Mouse (Mus musculus) c-Kit-positive CD71-positive TER-119-positive erythroid progenitor cells, embryonic 14.5 days (primary cell): Measurements from ENCODE around the gene 1700021F05Rik.

Source experiments
- DNase-seq: peaks from one replicate; pipeline ENCODE4 v3.0.0-alpha.2; 2013; ENCODE audit warnings: low spot score

The 1700021F05Rik gene

DNA sequence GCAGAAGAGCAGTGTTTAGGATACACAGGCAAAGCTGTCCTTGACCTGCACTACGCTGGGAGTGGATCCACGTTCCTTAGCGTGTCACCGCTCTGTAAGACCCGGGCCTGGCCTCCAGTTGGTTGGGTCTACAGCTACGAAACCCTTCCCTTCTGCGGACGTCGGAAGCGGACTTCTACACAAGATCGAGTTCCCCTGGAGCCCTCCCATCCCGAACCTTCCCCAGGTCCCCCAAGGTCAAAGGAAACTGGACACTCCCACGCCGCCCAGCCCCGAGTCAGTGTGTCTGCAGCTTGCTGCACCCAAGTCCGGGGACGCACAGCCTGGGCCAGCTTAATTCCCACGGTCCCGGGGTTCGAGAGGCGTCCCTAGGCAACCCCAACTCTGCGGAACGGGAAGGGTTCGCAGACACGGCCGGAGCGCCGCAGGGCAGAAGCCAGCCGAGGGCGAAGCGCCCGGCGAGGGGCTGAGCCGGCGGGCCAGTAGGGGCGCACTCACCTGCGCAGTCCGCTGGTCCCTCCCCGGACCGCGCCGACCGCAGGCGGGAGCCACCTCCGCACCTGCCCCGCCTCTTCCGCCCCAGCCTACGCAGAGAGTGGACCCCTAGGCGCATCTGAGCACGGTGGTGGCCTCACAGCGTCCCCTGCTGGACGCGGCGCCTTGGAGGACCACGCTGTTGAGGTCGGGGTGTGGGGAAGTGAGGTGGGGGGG, at the start of gene 1700021F05Rik:
TSS of gene 1700021F05Rik (minus strand) at position 553 of the 711 bp plus-strand sequence.
- DNase-seq, result peak; percentile 85

DNA sequence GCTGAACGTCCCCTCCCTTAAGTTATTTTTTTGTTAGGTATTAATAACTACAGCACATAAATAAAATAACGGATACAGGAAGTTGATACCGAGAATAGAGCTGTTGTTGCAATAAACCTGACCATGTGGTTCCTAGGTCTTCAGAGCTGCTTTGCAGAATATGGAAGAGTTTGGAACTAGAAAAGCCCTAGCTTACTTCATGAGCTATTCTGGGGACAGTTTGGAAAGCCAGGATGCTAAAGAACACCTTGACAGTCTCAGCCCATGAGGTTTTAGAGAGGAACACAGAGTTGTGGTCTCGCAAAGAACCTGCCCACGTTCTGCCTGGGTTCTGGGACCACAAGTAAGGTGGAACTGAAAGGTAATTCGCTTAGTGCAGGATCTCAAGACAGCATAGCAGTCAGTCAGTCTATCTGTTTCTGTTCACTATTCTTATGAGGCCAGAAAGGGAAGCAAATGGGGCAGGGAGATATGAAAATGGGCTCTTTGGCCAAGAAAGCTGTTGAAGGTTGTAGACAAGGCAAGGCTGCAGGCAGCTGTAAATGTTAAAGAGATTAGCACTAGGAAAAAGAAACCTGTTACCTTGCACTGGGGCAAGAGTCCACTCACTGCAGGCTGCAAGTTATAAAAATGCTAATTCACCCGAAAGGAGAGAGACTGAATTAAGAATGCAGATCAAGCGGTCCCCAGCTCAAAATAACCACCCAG, 47.8 kb upstream of the 1700021F05Rik start:
- no peak for DNase-seq

DNA sequence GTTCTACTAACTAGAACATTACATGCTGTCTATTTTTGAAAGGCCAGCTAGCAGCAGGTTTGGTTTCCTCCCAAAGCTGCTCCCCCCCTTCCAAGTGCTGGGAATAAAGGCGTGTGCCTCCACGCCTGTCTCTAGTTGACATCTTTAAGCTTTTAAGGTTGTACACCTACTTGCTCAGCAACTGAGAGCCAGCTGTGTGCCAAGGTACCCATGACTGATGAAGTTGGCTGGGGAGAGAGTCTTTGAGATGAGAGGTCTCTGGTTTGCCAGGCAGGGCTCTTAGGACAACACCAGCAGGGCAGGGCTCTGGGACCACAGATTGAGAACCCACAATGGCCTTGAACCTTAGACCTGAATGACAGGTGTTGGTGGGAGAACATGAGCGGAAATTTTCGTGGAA, 43.7 kb upstream of the 1700021F05Rik start:
- DNase-seq, result no peak

DNA sequence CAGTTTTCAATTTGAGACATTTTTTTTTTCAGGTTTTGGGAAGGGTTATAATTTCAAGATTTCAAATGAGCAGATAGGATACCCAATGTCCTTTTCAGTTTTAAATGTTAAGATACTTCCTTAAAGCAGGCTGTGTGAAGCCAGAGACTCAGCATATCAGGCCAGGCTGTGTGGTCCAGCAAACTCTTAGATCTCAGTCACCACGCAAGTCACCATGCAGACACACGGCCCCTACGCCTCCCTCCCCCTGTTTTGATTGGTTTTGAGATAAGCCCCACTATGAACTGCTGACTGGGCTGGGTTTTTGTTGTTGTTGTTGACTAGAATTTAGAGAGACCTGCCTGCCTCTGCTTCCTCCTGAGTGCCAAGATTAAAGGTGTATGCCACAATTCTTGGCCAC, 40.5 kb upstream of the 1700021F05Rik start:
- no peak for DNase-seq

DNA sequence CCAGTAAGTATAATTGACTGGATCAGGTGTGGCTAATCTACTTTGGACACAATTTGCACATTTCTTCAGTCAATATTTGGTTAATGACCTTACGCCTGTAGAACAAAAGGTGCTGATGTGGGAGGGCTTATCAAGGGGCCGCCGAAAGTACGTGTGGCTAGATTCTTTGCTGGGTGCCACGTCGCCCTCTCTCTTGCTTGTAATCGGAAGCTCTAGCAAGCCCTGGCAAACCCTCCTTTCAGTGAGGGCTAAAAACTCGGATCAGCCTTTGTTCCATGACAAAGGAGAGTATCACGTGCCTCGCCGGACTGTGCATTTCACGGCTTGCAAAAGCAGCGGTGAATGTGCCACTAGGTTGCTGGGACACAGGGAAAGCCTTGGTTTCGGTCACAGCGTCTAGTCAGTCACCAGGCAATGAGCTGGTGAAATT, 39.9 kb upstream of the 1700021F05Rik start:
- no peak for DNase-seq

DNA sequence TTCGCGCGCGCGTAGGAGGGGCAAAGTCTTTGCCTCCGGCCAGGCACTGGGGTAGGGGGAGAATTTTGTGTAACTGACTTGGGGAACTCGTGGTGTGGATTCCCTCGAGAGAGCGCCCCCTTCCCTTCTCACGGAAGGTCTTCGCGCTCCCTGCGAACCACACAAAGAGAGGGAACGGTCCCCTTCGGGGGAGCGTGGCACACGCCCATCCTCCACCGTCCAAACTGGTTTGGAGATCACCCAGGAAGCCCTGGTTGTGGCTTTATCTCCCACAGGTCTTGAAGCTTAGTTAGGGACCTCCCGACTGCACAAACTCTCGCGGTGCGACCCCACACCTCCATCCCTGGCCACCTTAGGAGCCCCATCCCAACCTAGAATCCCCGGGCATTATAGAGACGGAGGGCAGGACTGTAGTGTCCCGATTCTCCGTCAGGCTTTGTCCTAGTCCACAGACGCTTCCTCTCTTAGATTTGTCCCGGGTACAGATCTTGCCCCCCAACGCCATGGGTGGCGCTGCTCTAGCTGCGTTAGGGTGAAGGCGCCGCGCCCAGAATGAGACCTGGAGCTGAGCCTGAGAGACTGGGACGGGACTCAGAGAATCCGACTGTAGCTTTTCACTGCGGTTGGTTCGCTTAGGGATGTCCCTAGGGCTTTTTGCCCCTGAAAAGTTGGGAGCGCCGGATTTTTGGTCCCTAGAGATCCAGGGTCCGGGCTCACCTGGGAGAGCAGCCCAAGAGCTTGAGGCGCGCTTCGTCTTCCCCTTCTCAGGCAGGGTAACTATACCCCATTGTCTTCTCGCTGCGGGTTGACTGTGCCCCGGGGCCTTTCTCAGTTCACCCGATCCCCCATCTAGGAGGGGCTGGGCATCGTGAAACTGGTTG, 38.8 kb upstream of the 1700021F05Rik start:
- peak; percentile 61 for DNase-seq

DNA sequence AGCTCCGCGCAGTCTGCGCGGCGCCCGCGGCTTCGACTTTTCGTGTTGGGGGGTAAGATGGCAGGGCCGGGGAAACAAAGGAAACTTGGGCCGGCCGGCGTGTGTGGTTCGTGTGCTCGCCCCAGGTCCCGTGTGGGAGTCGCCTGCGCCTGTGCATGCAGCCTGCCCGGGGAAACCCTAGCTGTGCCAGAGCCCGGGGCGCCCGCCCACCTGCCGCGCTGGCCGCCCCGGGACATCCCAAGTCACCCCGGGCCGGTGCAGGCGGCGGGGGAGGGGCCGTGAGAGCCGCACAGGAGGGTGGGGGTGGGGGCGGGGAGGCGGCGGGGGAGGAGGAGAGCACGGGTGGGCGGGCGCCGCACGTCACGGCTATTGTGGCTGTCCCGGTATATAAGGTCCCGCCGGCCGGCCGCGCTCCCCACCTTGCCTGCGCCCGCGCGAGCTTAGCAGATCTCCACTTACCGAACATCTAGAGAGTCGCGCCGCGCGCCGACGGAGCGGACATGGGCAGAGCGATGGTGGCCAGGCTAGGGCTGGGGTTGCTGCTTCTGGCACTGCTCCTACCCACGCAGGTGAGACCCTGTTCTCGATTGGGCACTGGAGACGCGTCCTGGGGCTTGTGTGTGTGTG, 38.1 kb upstream of the 1700021F05Rik start:
- peak; percentile 85 for DNase-seq

DNA sequence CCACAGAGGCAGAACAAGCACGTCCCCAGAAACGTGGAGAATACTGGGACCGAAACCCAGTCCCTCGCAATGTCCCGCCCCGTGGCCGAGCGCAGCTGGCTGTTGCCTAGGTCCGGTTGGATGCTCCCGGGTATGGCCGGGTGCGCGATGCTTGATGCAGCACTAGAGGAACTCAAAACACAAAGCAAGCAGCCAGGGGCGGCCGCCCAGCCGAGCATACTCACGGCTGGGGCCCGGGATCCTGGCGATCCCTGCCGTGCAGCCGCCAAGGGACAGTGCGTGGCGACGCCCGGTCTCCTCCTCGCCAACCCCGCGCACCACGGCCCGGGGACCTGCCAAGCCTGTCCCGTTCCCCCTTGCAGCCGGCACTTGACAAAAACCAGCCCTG, 37.6 kb upstream of the 1700021F05Rik start:
- DNase-seq, result peak; percentile 64

DNA sequence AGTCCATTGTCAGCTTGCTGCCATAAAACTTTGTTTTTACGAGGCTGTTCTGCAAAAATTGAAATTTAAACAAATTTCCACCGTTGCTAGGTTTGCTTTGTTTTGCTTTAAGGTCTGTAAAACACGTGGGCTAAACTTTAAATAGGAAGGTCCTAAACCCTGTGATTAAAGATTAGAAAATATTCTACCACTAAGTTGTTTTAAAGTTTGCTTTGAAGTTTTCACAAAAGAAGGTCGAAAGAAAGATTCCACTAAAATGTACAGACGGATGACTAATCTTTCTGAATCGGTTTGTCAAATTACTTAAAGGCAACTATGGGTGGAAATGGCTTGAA, 37.2 kb upstream of the 1700021F05Rik start, which contains the start of gene Cd24a:
TSS of gene Cd24a (plus strand) at position 288 of the 335 bp plus-strand sequence.
- no peak for DNase-seq

DNA sequence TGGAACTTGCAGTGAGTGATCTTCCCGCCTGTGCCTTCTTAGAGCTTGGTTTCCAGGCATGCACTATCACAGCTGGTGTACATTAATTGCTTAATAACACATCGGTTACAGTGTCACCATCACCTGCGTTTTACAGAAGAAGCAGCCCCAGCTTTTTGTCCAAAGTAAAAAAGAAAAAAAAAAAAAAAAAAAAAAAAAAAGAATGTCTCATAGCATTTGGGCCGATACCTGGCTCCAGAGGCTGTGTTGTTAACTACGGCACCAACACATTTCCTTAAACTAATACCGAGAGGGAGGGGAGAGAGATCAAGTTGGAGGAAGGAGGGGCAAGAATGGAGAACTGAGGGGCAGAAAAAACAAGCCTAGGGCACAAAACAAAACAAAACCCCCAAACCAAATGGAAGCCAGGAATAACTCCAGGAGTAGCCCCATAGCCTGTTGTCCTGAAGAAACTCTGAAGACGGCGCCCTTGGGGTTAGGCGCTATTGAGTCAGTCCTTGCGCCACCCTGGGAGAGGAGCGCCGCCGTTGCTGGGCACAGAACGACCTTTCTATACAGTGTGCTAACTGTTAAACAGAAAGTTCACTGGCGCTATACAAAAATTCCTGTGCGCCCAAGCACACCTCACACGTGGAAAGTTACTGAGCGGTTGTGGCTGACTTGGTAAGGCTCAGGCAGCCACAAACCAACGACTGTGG, 36.7 kb upstream of the 1700021F05Rik start:
- DNase-seq, result peak; percentile 67

DNA sequence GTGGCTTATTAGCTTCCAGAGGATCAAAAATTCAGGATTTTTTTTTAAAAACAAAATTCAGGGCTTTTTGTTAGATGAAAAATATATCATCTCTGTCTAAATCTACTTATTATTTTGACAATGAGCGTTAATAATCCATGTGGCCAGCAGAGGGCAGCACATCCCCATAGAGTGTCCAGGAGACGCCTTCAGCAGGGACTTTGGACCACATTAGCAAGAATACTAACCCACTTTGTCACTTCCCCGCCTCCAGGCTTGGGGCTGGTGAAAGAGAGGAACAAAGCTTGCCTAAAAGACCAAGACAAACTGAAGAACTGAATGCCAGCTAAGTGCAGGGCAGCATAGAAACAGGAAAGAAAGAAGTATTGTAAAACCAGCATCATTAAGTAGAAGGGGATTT, 34.2 kb upstream of the 1700021F05Rik start:
- DNase-seq, result peak; percentile 89

DNA sequence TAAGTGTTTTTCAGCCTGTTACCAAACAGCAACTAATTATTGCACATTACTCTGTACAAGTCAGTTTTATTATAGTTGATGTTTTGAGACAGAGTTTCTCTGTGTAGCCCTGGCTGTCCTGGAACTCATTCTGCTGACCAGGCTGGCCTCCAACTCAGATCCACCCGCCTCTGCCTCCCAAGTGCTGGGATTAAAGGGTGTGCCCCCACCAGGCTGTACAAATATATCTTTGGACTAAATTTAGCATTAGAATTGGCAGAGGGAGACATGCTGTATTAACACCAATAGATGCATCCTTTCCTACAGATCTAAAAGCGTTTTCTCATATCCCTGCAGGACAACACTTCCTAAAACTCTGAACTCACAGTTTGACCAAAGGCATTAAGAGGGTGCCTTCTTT, 33.6 kb upstream of the 1700021F05Rik start:
- no peak for DNase-seq

DNA sequence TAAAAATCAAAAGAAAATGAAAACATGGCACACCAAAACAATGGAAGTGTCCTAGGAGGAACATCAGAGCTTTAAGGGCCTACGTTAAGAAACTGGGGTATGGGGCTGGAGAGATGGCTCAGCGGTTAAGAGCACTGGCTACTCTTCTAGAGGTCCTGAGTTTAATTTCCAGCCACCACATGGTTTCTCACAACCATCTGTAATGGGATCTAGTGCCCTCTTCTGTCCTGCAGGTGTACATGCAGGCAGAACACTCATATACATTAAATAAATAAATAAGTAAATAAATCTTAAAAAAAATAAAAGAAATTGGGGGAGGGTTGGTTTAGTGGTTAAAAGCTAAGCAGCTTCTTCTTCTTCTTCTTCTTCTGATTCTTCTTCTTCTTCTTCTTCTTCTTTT, 20.5 kb upstream of the 1700021F05Rik start:
- DNase-seq, result no peak

DNA sequence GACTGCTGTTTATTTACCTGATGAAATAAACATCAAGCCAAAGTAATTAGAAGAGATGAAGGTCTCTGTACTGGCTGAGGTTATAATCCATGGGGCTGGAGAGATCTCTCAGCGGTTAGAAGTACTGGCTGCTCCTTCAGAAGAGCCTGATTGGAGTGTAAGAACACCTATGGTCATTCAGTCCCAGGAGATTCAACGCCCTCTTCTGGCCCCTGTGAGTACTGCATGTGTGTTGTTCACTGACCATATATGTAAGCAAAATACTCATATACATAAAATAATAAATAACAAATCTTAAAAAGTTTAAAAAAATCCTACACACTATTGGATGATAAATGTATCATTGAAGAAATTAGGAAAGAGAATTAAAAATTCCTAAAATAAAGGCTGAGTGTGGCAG, 20.0 kb upstream of the 1700021F05Rik start:
- no peak for DNase-seq

DNA sequence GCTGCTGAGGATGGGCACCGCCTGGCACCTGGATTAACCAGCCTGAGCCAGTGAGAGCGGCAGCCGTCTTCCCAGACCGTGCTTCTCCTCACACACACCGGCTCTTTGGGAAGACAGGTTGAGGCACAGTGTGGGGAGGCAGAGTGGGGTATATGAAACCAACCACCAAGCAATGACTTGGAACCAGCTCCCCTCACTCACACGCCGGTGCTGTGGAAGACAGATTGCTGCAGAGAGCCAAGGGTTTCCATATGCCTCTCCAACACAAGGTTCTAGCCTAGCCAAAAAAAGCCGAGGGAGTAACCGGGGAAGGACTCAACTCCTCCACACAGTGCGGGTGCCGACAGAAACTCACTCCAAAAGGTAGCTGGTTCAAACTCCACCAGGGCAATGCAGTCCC, 18.5 kb upstream of the 1700021F05Rik start:
- no peak for DNase-seq

DNA sequence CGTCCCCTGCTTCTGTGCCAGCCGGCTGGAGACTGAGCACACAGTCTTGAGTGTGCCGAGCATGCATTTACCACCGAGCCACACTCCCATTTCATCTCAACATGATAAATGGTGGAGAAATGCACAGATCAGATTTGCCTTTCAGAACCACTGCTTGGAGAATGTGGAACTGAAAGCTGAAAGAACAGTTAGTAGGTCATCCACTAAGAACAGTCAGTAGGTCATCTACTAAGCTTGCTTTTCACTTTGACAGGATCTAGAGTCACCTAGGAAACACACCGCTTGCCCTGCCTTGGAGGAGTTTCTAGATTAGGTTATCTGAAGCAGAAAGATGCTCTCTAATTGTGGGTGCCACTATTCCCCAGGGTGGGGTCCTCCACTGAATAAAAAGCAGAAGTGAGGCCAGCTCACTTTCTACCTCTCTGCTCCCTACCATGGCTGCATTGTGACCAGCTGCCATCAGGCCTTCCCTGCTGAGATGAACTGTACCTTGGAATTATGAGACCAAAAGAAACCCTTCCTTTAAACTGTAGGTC, 16.9 kb upstream of the 1700021F05Rik start:
- DNase-seq, result no peak

DNA sequence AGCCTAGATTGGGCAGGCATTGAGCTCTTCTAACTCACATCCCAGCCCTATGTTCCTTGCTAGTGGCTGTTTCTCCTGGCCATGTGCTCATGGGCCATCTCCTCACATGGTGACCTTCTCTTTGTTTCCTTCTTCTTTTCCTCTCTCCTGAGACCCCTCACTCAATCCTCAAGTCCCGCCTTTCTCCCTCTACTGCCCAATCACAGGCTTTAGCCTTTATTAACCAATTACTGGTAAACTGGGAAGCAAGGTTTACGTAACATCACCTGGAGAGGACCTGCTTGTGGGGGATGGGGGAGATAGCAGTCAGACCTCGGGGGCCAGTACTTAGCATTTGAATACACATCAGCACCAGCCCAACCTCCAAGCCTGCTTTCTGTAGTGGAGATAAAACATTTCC, 10.6 kb upstream of the 1700021F05Rik start:
- no peak for DNase-seq

DNA sequence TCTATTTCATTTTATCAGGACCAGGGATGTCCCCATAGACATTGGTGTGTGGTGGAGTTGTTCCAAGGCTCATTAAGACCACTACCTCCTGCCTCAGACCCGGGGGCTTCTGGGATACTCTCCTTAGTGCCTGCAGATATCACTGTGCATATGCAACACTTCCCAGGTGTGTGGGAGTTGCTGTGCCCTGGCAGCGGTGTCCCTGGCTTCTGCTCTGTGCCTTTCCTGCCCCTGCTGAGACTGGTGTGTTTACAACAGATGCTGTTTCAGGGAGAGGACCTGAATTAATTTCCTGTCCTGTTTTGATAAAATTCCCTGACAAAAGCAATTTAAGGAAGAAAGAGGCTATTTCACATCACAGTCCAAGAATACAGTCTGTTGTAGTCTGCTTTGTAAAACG, 10.1 kb upstream of the 1700021F05Rik start:
- no peak for DNase-seq

DNA sequence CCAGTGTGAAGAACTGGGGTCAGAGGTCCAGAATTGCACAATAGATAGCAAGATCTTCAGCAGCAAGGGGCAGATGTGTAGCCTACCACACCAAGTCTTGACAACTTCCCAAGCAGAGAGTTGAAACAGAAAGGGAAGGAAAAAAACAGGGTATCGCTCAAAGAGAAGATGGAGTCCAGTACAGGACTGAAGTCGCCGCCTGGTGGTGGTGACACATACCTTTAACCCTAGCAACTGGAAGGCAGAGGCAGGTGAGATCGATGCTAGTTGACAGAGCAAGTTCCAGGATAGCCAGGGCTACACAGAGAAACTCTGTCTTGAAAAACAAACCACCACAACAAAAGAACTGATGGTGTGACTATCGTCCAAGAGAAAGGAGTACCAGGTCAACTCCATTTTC, 8.6 kb upstream of the 1700021F05Rik start:
- no peak for DNase-seq

DNA sequence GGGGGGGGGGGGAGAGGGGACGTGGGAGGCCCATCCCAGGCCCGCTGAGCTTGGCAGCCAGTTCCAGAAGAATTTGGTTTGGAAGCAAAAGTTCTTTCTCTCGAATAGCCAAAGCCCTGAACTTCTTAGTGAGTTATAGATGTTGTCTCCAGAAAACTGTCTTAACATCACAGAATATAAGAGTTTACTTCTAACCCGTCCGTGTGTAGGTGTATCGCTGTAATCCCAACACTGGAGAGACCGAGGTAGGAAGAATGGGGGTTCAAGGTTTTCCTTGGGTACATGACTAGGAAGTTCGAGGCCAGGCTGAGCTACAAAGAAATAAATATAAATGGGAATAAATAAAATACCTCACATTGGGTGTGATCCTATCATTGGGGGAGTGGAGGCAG, 355 bp upstream of the 1700021F05Rik start:
- DNase-seq, result no peak

DNA sequence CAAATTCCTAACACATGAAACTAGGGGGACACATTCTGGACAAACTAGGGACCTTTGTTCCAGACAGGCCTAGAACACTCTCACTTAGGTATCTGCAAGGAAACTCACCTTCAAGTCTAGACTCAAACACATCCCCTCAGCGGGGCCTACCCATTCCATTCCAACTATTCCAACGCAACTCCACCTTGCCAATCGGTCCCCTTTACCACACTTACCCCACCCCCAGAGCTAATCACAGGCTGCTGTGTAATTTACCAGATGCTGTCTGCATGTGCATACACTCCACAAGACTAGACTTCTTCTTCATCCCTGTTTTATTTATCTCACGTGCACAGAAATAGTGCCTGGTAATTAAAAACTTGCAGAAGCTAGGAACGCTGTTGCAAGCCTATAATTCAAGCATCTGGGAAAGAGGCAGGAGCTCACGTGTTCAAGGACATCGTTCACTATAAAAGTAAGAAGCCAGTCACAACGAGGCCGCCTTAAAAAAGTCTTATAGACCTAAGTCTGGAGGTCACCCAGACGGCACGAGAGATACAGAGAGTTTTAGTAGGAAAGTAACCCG, 966 bp downstream of the 1700021F05Rik start:
- peak; percentile 13 for DNase-seq
